Mouse (Mus musculus) heart, postnatal 10 days (tissue): ENCODE measurements at regions not wholly inside any gene's neighbourhood (a gene's known extent, or its start where the extent isn't known, plus 50 kb on each side); places are given as distances from the start of the nearest gene placed in this dataset.
"Not testable (repeated sequence)": the region's sequence is repeated elsewhere in the genome, so short reads cannot be mapped to it uniquely, and the experiment has no call there.

Source experiments
- DNase-seq, 2 experiments: peaks; one replicate each; pipeline ENCODE4 v3.0.0; 2021
- intact Hi-C: fragments of 180-260 bp; cut with DNase I; formaldehyde crosslinking; loops from one replicate; pipeline ENCODE4 v1.15.1; 2025

- intact Hi-C loops: no loop called here
Observed at GRCm38 (mm10) chr13:75295818-75296217, 206.2 kb downstream of the Pcsk1 start.

GRCm38 (mm10) chr13:75319780-75320179 lies 230.2 kb downstream of the Pcsk1 start:
- DNase-seq: peak in 1 of 2 experiments; percentile 1

More at GRCm38 (mm10) chr13:75295818-75296217, 206.2 kb downstream of the Pcsk1 start:
- DNase-seq: no peak

GRCm38 (mm10) chr13:75320239-75320638 lies 230.6 kb downstream of the Pcsk1 start:
- intact Hi-C loops: no loop called here

More at GRCm38 (mm10) chr13:75319780-75320179, 230.2 kb downstream of the Pcsk1 start:
- intact Hi-C loops: no loop called here

DNA sequence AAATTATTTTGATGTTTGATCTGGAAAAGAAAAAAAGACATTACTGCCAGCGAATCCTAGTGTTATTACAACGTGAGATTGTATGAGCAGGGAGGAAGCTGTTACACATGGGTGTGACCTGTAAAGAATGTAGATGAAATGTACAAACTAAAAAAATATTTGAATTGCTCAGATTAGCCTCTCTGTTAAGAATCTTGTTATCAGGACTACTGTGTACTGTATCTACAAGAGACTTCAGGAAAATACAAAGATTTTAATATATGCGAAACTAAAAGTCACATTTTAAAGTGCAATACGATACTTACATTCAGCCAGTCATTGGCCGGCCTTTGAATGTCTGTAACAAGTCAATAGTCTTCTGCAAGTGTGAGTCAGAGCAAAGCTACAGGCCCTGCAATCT lies 247.4 kb downstream of the Pcsk1 start:
- intact Hi-C loops: no loop called here
- no peak for DNase-seq

More at GRCm38 (mm10) chr13:75320239-75320638, 230.6 kb downstream of the Pcsk1 start:
- DNase-seq: no peak

DNA sequence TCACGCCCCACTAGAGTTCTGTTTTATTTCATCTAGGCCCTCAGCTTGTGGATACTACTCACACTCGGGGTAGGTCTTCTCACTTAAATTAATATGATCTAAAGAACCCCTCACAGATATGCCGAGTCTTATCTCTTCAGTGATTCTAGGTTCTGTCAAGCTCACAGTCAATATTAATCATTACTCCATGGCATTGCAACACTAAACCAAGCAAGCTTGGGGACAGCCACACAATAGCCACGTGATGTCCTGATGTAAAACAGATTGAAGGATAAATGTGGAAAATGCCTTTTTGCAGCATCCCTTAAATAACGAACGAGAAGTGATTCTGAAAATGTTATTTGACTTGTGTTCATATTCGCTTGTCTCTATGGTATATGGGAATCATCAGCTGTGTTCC lies 253.8 kb downstream of the Pcsk1 start:
- intact Hi-C loops: no loop called here
- DNase-seq: no peak

- intact Hi-C loops: no loop called here
- DNase-seq: no peak
Observed at GRCm38 (mm10) chr13:75366723-75367426, 277.2 kb downstream of the Pcsk1 start.

- intact Hi-C loops: no loop called here
- no peak for DNase-seq
Observed at GRCm38 (mm10) chr13:75368249-75368800, 278.7 kb downstream of the Pcsk1 start.

DNA sequence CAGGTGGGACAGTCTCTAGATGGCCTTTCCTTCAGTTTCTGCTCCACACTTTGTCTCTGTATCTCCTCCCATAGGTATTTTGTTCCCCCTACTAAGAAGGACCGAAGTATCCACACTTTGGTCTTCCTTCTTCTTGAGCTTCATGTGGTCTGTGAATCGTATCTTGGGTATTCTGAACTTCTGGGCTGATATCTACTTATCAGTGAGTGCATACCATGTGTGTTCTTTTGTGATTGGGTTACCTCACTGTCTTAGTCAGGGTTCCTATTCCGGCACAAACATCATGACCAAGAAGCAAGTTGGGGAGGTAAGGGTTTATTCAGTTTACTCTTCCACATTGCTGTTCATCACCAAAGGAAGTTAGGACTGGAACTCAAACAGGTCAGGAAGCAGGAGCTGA lies 287.5 kb downstream of the Pcsk1 start:
- DNase-seq, intact Hi-C loops: not testable (repeated sequence)

- no peak for DNase-seq
- intact Hi-C loops: no loop called here
Observed at GRCm38 (mm10) chr13:75377717-75378116, 288.1 kb downstream of the Pcsk1 start.

DNA sequence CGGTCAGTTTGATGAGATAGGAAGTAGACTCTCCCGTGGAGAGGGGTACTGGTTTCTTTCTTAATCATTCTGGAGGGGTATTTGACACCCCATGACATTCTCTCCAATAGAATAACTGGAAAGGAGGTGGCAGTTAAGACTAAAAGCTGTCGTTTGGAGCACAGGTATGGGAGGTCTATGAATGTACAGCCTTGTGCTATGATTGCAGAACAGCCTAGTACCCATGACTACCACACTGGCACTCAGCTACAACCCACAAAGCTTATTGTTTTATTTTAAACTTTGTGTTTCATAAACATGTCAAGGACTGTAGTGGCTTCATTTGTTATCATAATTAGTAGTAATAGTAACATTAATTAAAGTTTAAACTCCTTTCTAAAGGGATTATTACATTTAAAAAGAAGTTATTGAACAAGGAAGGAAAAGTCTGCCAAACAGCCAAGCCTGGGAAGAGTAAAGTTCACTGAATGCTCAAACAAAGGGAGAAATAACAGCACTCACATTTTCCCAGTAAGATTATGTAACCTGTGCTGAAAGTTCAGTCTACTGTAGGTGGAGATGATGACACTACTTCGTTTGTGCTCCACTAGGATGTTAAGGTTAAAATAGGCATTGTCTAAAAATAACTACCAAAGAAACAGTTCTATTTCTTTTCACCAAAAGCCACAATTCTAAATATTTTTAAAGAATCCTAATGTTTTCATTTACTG lies 295.2 kb downstream of the Pcsk1 start:
- intact Hi-C loops: no loop called here

DNA sequence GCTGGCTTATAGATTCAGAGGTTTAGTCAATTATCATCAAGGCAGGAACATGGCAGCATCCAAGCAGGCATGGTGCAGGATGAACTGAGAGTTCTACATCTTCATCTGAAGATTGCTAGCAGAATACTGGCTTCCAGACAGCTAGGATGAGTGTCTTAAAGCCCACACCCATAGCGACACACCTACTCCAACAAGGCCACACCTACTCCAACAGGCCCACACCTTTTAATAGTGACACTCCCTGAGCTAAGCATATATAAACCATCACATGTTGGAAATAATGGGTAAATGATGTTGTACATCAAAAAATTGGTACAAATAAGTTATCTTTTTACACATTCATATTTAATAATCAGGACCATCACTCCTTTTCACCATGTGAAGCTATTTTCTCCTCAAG lies 299.6 kb downstream of the Pcsk1 start:
- DNase-seq: no peak
- intact Hi-C loops: no loop called here

More for the DNA sequence above, 295.2 kb downstream of the Pcsk1 start:
- no peak for DNase-seq

DNA sequence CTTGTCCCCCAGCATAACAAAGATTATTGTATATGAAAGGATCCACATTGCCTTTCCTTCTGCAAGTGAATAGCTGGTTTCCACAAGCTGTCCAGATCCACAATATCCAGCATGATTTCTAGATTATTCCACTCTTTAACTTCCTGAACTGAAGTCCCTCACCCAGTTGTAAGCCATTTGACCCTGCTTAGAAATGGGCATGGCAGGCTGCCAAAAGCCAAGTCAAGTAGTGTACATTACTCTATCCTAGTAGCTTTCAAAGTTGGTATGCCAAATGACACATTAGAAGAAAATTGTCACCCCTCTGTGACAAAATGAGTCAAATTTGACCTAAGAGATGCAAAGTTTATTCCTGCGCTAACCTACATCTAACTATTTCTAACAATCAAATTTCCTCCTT lies 300.6 kb downstream of the Pcsk1 start:
- intact Hi-C loops: no loop called here
- DNase-seq: no peak

DNA sequence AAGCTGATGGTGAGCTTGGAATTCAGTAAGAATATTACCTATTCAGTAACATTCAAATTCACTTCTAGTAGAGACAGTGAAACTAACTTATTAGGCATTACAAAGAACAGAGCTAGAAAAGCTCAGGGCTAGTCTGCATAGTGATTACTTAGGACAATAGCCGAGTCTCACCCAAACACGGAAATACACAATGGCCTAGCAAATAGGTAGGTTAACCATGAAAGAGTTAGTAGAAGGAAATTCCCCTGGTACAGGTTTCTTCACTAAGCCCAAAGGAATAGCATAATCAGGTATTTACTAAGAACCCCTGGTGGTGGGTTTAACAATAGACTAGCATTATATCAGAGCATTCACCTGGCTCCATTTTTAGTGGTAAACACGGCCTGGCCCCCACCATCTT lies 306.7 kb upstream of the Ell2 start:
- DNase-seq, intact Hi-C loops: not testable (repeated sequence)

- intact Hi-C loops: no loop called here
- no peak for DNase-seq
Observed at GRCm38 (mm10) chr13:75420726-75421125, 285.8 kb upstream of the Ell2 start.

DNA sequence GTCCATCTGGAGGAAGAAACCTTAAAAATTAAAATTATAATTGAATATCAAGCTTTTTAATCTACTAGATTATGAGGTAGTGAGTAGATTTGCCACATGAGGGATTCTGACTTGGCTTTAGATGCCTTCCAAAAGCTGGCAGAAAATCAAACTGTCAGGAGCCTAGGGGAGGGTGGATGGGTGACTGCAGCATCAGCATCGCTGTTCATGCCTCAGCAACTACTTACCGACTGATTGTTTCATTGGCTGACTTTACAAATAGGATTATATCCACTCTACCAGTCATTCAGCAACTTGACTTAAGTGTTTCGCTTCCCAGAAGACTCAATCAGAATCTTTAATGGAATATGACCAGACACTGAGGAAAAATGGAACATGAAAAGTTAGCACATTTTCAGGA lies 279.6 kb upstream of the Ell2 start:
- DNase-seq: no peak
- intact Hi-C loops: no loop called here

- DNase-seq: no peak
- intact Hi-C loops: no loop called here
Observed at GRCm38 (mm10) chr13:75439170-75439569, 267.4 kb upstream of the Ell2 start.

GRCm38 (mm10) chr13:75440051-75440450 lies 266.5 kb upstream of the Ell2 start:
- DNase-seq: no peak
- intact Hi-C loops: no loop called here

DNA sequence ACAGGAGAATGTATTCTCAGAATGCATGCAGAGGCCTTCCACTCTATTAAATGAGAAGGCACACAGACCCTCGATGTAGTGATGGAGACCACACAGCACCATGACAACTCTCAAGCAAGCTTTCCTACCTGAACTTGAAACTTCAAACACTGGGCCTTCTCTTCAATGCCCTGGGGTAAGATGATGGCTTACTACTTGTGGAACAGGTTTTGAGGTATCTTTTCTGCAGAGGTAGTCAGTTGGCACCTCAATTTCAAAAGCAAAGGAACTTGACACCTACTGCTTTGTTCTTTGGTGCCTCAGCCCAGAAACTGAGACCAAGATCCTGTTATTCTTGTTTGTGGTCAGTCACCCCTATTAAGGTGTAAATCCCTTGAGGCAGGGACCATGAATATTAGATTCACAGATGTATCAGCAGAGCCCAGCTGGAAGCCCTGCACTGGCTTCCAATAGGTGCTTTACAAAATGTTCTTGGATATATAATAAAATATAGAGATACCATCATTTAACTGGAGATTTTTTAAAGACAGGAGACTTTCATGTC lies 246.2 kb upstream of the Ell2 start:
- intact Hi-C loops: no loop called here
- no peak for DNase-seq

- intact Hi-C loops: no loop called here
- DNase-seq: no peak
Observed at GRCm38 (mm10) chr13:75461273-75461672, 245.3 kb upstream of the Ell2 start.

- DNase-seq: no peak
- intact Hi-C loops: no loop called here
Observed at GRCm38 (mm10) chr13:75467225-75467624, 239.3 kb upstream of the Ell2 start.

- intact Hi-C loops: no loop called here
- DNase-seq: no peak
Observed at GRCm38 (mm10) chr13:75475828-75476597, 230.5 kb upstream of the Ell2 start.
